Mouse (Mus musculus): ENCODE measurements at regions not wholly inside any gene's neighbourhood (a gene's known extent, or its start where the extent isn't known, plus 50 kb on each side); places are given as distances from the start of the nearest gene placed in this dataset.

DNA sequence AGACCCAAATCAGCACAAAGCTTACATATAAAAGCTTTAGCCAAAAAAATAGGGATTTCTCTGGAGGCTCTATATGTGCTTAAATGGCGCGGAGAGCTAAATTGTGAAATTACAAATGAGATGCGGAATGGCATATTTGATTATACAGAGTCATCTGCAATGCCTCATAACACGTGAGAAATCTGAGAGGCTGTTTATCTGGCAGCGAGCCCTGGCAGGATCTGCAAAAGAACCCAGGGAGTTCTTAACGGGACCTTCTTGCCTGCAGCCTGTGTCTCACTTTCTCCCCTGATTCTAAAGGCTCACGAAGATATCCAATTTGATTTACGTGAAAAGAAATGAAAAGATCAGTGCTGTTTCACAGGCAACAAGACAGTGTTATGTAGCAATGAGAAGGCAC lies 58.0 kb upstream of the Kirrel3 start:
- no peak for DNase-seq (ENCODE audit: low spot score)

All from ovary, adult 18-20 months (tissue).